Mouse (Mus musculus): Measurements from ENCODE around the gene Dnajc7.

DNA sequence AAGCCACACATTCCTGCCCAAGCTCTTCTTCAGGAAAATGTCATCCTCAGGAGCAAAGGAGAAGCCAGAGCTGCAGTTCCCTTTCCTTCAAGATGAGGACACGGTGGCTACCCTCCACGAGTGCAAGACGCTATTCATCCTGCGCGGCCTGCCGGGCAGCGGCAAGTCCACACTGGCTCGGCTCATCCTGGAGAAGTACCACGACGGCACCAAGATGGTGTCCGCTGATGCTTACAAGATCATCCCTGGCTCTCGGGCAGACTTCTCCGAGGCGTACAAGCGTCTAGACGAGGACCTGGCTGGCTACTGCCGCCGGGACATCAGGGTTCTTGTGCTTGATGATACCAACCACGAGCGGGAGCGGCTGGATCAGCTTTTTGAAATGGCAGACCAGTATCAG lies 43.7 kb downstream of the Dnajc7 start:
- TF ChIP-seq POLR2A (IDR thresholded peaks at IDR 0.05; ENCODE audit: borderline replicate concordance, insufficient read depth, low read length) (no peak), CTCF (IDR thresholded peaks at IDR 0.05; ENCODE audit: borderline replicate concordance, insufficient read depth, low read depth, low read length) (no peak)

All from cerebellum, adult 2 months (tissue).